Mouse (Mus musculus) liver, embryonic 14.5 days (tissue): Measurements from ENCODE around the gene Ddhd1.

ENCODE experiments used
- CTCF ChIP-seq: IDR thresholded peaks from 2 replicates; pipeline ENCODE4 v1.5.1; 2016; ENCODE audit warnings: antibody characterized with exemption, low read depth, control low read depth
- EP300 ChIP-seq: IDR thresholded peaks from 2 replicates; pipeline ENCODE4 v1.6.1; 2016; ENCODE audit warnings: antibody characterized with exemption, low read depth

DNA sequence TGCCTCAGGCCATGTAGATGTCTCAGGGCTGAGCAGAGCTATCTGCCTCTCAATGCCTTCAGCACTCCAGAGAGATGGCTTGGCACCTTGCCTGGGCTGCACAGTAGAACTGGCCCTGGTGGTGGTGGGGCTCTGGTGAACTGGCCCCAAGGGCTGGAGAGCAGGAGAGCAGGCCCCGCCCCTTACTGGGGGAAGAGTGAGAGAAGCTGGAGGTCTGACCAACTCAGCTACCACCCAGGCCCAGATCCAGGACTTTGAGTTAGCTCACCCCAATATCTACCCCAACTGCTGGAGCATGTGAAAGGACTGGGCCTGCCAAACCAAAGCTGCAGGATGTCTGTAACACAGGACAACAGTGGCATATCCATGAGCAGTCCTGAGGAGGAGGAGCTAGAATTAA, 94.4 kb downstream of the Ddhd1 start:
- TF ChIP-seq CTCF (no peak), EP300 (no peak)
